Mouse (Mus musculus) layer of hippocampus, adult 9-11 months (tissue): ENCODE measurements around the gene Gm14391.
"Not testable (repeated sequence)": the region's sequence is repeated elsewhere in the genome, so short reads cannot be mapped to it uniquely, and the experiment has no call there.

ENCODE experiments used
- DNase-seq: peaks from one replicate; pipeline ENCODE4 v3.0.0; 2022

Gene Gm14391

DNA sequence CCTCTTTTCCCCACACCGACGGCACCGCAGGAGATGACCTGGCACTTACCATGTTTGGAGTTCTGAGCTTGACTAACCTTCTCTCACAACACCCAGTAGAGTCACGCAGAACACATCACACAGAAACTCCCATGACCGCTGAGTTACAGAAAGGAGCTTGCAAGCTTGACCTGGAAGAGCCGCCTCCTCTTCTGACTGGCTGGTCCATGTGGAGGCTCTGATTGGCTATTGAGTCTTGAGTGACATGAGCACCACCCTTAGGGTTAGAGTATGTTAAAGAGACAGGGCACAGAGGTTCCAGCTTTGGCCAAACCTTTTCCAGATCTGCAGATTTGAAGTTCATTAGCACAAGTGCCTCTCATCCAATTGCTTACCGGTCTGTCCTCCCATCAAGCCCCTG lies at the start of gene Gm14391:
TSS of gene Gm14391 (minus strand) at position 186 of the 400 bp plus-strand sequence.
- DNase-seq = not testable (repeated sequence)

DNA sequence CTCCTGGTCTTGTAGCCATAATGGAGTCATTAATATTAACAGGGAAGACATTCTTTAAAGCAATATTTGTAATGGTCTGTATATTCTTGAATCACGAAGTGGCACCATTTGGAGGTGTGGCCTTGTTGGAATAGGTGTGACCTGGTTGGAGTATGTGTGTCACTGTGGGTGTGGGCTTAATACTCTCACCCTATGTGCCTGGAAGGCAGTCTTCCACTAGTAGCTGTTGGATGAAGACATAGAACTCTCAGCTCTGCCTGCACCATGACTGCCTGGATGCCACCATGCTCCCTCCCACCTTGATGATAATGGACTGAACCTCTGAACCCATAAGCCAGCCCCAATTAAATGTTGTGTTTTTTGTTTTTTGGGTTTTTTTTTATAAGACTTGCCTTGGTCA lies 27.7 kb downstream of the Gm14391 start:
- DNase-seq = not testable (repeated sequence)

DNA sequence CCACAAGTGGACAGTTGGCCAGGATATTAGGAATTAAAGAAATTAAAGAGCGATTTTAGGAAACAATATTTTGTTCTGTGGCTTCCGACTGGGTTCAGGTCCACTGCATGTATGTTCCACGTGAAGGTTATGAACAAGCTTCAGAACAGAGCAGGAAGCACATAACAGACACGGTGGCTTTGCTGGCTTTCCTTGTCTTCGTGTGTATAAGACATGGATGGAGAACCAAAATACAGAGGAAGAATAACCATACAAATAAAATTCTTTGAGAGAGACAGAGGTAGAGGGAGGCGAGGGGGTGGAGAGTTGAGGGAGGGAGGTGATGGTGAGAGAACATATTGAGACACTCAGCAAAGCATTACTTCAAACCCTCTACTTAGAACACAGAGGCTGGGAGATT lies 30.4 kb downstream of the Gm14391 start:
- no peak for DNase-seq

DNA sequence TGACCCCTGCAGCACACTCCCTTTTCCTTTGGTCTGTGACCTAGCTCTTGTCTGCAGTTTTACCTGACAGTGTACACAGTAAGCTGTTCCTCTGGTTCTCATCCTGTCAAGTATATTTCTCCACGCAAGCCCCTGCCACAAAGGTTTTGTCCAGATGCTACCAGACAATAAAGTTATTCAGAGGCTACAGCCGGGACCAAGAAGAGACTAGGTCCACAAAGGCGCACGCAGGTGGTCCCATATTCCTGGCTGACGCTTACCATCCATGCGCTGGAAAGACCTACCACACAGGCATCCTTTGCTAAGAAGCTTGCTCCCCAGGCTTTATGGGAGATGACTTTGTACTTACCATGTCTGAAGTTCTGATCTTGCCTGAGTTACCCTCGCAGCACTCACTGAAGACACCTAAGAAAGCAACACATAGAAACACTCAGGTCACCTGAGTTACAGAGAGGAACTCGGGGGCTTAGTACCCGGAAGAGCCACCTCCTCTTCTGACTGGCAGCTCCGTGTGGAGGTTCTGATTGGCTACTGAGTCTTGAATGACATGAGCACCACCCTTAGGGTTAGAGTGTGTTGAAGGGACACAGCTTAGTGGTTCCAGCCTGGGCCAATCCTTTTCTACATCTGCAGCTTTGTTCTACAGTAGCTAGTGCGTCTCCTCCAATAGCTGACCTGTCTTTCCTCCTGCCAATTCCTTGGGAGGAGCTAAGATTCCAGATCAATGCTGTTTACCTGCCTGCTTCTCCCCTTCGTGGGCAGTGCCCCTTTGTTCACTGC lies 31.1 kb downstream of the Gm14391 start, which contains the start of gene Gm14443:
TSS of gene Gm14443 (minus strand) at position 471 of the 780 bp plus-strand sequence.
- DNase-seq = not testable (repeated sequence)

DNA sequence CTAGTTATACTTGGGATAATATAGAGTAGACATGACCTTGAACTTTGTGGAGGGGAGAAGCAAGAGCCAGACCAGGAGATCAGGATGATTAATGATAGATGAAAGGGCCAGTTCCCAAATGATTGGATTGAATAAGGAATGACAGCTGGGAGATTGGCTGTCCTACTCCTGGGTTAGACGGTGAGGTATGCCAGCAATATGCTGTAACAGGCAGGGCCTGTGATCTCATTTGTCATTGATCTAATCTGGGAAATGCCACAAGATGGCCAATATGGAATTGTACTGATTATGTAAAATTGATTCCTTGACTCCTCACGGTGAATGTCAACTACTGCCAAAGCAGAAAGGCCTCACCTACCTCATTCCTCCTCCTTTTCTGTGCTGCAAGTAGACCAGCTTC lies 32.7 kb downstream of the Gm14391 start:
- not testable (repeated sequence) for DNase-seq

DNA sequence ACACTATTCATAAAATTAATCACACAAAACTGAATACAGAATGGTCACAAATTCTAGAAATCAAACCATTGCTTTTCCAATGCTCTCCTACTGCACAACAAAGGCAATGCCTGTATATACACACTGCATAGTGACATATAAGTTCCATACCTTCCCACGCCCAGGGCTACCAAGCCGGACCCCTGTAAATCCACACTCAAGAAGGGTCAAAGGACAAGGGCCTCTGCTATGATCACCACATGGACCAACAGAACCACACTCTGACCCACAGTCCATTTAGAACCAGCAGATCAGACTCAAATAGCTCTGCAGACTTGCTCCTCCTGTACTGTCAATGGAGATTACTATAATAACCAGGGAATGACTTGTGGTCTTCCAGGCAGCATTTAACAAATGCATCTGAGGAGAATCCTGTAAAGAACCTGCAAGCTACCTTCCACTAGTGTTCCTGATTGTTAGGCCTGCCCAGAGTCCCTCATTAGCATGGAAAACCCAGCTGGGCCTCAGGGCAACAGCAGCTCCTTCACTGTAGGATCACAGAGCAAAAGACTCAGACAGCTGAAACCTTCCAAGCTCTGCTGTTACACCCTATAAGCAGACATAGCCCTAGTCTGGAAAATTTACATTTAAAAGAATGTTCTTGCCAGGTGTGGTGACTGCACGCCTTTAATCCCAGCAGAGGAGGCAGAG lies 33.7 kb downstream of the Gm14391 start:
- not testable (repeated sequence) for DNase-seq

DNA sequence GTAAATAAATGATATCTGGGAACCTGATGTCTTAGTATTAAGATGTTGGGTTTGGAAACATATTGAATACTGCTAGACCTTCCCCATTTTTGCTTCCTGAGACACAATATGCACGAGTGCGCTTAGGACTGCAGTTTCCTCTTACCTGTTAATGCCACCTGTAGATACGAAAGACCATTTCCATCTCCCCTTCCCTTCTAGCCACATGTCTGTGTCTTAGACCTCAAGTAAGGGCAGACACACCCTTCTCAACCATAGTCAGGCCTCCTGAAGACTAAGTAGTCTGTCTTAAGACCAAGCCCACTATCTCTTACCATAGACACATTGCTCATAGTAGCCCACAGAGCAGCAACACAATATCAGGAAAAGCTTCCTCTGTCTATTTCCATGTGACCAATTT lies 34.6 kb downstream of the Gm14391 start:
- no peak for DNase-seq

DNA sequence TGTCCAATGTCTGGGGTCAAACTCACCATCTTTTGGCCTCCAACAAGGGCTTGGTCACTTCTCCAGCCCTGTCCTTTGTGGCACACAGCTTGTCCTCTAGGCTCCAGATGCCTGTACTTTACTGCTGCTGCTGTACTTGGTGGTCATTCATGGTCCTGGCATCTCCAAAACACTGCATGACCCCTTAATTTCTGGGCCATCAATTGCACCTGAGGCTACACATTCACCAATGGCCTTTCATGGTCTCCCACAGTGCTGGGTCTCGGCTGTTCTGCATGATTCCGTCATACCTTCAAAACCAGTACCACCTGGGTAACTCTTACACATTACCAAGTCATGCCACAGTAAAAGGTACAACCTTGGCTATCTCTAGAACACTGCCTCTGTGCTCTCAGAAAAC lies 39.8 kb downstream of the Gm14391 start:
- not testable (repeated sequence) for DNase-seq

DNA sequence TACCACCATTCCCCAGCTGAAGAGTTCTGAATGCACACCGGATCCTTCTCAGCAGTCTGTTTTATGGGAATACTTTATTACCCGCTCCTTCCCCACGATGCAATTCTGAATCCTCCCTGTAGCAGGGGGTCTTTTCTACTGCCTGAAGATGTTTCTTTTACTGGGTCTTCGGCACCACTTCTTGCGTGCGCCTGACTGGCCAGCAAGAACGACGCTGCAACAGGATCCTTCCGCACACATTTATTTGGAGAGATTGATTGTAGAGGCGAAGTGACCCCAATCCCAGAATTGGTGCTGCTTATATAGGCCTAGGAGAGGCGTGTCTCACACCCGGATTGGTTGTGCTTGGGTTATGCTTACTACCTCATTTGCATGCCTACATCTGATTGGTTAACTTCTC lies 41.6 kb downstream of the Gm14391 start:
- not testable (repeated sequence) for DNase-seq

DNA sequence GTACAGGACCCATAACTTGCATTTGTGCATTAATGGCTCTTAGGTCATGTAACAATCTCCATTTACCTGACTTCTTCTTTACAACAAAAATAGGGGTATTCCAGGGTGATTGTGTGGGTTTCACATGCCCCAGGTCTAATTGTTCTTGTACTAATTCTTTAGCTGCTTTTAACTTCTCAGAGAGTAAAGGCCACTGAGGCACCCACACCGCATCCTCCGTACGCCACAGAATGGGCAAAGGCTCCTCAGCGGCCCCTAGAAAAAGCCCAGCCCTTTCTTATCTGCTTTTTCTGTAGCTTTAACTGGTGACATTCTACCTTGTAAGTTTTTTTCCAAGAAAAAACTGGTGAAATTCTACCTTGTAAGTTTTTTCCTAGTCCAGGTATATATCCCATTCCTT lies 45.3 kb downstream of the Gm14391 start:
- not testable (repeated sequence) for DNase-seq

DNA sequence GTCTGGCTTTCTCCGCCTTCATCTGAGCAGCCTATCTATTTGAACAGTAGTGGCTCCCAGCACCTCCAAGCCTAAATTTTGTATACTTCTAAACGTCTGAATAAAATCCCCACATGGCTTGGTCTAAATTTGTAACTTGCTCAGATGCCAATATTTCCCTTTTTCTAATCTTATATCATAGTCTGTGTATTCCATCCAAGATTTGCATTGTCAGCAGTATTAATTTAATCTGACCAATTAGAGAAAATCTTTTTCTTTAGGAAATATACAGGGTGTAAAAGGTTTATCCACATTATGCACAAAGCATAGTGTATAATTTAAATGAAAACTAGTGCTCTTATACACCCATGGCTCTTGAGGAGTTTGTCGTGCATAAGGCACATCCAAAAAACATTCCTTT lies 48.1 kb downstream of the Gm14391 start:
- no peak for DNase-seq

DNA sequence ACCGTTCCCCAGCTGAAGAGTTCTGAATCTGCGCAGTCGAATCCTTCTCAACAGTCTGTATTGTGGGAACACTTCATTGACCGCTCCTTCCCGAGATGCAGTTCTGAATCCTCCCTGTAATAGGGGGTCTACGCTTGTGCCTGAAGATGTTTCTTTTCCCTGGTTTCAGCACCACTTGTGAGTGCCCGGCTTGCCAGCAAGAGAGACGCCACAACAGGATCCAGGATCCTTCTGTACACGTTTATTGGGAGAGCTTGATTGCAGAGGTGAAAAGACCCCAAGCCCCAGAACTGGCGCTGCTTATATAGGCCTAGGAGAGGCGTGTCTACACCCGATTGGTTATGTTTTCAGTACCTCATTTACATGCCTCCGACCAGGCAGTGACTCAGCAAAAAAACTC lies 50.0 kb downstream of the Gm14391 start:
- no peak for DNase-seq

DNA sequence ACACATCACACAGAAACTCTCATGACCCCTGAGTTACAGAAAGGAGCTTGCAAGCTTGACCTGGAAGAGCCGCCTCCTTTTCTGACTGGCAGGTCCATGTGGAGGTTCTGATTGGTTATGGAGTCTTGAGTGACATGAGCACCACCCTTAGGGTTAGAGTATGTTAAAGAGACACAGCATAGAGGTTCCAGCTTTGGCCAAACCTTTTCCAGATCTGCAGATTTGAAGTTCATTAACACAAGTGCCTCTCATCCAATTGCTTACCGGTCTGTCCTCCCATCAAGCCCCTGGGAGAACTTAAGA lies 64.8 kb downstream of the Gm14391 start, which contains the start of gene Gm14399:
TSS of gene Gm14399 (minus strand) at position 20 of the 303 bp plus-strand sequence.
- DNase-seq = peak; percentile 22

DNA sequence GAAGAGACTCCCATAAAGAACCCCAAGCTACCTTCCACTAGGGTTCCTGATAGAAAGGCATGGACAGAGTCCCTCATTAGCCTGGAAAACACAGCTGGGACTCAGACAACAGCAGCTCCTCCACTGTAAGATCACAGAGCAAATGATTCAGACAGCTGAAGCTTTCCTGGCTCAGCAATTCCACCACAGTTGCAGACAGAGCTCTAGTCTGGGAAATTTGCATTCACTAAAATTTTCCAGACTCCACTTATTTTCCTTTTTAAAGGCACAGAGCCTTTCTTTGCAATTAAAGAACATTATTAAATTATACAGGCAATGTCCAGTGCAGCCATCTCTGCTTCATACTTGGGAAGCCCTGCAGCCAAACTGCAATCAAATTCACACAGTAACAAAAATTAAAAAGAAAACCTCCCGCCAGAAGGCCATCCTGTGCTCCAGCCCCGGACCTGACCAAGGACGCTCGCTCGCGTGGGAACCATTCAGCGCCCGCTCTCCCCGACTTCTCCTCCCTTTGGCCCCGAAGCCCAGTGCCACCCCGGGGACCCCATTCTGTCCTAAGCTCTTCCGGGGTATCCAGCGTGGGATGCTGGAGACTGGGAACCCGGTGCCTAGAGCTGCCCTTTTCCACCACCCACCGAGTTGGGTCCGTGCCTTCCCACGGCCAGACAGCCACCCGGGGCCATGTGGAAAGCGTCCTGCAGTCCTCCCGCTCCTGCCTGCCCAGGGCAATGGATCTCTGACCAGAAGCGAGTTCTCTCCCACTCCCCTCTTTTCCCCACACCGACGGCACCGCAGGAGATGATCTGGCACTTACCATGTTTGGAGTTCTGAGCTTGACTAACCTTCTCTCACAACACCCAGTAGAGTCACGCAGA lies 65.4 kb downstream of the Gm14391 start:
- not testable (repeated sequence) for DNase-seq
